Mouse (Mus musculus) brain, embryonic 14.5 days (tissue): Measurements from ENCODE around the gene Gpatch8. TPM values are rescaled to one million over a fixed set of nuclear protein-coding genes. Genes with fewer than 3 reads are reported as not detected.

Experiments
- DNase-seq: peaks from one replicate; pipeline ENCODE4 v3.0.0-alpha.2; 2011; ENCODE audit warnings: low read depth
- CTCF ChIP-seq: fragments of 200-500 bp; IDR thresholded peaks from 2 replicates; pipeline ENCODE4 v1.5.1; 2012; ENCODE audit warnings: inconsistent platforms, mild to moderate bottlenecking, moderate library complexity, borderline replicate concordance; ENCODE audit not compliant: insufficient read depth, insufficient read length; ENCODE audit errors: extremely low read depth
- POLR2A ChIP-seq: fragments of 200-500 bp; IDR thresholded peaks from 2 replicates; pipeline ENCODE4 v1.6.1; 2012; ENCODE audit warnings: mild to moderate bottlenecking, inconsistent platforms, borderline replicate concordance; ENCODE audit not compliant: poor library complexity, insufficient read depth, insufficient read length, severe bottlenecking; ENCODE audit errors: extremely low read depth
- polyA plus RNA-seq: library from polyadenylated mRNA; depleted of rRNA; stranded (reverse); fragments of >200 nt; gene quantifications from 2 replicates; pipeline ENCODE4 v1.2.3, GENCODE M21; 2012

Gene Gpatch8
- polyA plus RNA-seq, 1 experiment, result 58.4 TPM

GRCm38 (mm10) chr11:102444321-102444720 lies 111.9 kb downstream of the Gpatch8 start:
- no peak for TF ChIP-seq POLR2A
- no peak for TF ChIP-seq CTCF
- DNase-seq, result no peak

- DNase-seq, result no peak
- TF ChIP-seq CTCF (no peak), POLR2A (no peak)
Observed at GRCm38 (mm10) chr11:102443740-102444139, 112.5 kb downstream of the Gpatch8 start.

GRCm38 (mm10) chr11:102442089-102442488 lies 114.1 kb downstream of the Gpatch8 start:
- DNase-seq, result no peak
- TF ChIP-seq POLR2A, result no peak

- TF ChIP-seq CTCF, result peak; percentile 42; the same call in 1 of the 2 replicates
- TF ChIP-seq POLR2A, result no peak
- no peak for DNase-seq
Observed at GRCm38 (mm10) chr11:102441434-102441833, 114.8 kb downstream of the Gpatch8 start.

- TF ChIP-seq CTCF (no peak), POLR2A (no peak)
- no peak for DNase-seq
Observed at GRCm38 (mm10) chr11:102440255-102440654, 115.9 kb downstream of the Gpatch8 start.

- TF ChIP-seq CTCF, result no peak
- no peak for TF ChIP-seq POLR2A
- peak; percentile 45 for DNase-seq
Observed at GRCm38 (mm10) chr11:102439093-102440082, 116.8 kb downstream of the Gpatch8 start.

GRCm38 (mm10) chr11:102438212-102439092 lies 117.7 kb downstream of the Gpatch8 start:
- DNase-seq, result peak; percentile 89
- TF ChIP-seq POLR2A (no peak), CTCF (peak; percentile 76)

GRCm38 (mm10) chr11:102437120-102438061 lies 118.8 kb downstream of the Gpatch8 start:
- peak; percentile 27; the same call in 1 of the 2 replicates for TF ChIP-seq CTCF
- TF ChIP-seq POLR2A, result no peak
- DNase-seq, result peak; percentile 73

GRCm38 (mm10) chr11:102436471-102436790 lies 119.8 kb downstream of the Gpatch8 start:
- no peak for DNase-seq

GRCm38 (mm10) chr11:102435754-102436470 lies 120.3 kb downstream of the Gpatch8 start:
- no peak for DNase-seq
- no peak for TF ChIP-seq POLR2A
- no peak for TF ChIP-seq CTCF

More at GRCm38 (mm10) chr11:102436471-102436790, 119.8 kb downstream of the Gpatch8 start:
- TF ChIP-seq POLR2A (no peak), CTCF (no peak)
